In genomic region chr13:102989616-102990015, GRCm38 (mm10) we compare ENCODE assay signal across 23 mouse cellular contexts.
DNase-seq lines count a peak whose midpoint lies in the region; ATAC-seq and TF ChIP-seq lines count a peak whose summit lies in the region.
"Had no signal": no experiment of that assay in that cellular context is flagged by ENCODE, and none has a peak within 500 bp of the region (broad histone marks: within the 10 kb centered on the region; RNA-seq: fewer than 3 reads in every experiment).

No protein-coding gene starts in this region.

- H3K79me2 ChIP-seq in myocyte (ENCODE audit: control insufficient read depth, insufficient read depth), result peaks cover 5% of the 10 kb centered on the region

- H3K4me1 ChIP-seq in kidney, embryonic 16.5 days (ENCODE audit: insufficient read depth, low read length), result peaks cover 7% of the 10 kb centered on the region; the same call in 1 of the 2 replicates
- no peaks in the 10 kb centered on the region for H3K4me1 ChIP-seq in neural tube, embryonic 12.5 days
- peaks cover 4% of the 10 kb centered on the region; the same call in 1 of the 2 replicates for H3K4me1 ChIP-seq in neural tube, embryonic 15.5 days
- H3K4me1 ChIP-seq in lung, postnatal 0 days (ENCODE audit: insufficient read depth, low read depth, low read length), result no peaks in the 10 kb centered on the region
- H3K4me1 ChIP-seq: forebrain, embryonic 15.5 days had no signal

- no peaks in the 10 kb centered on the region for H3K9me3 ChIP-seq in kidney, embryonic 16.5 days (ENCODE audit: low read length)
- H3K9me3 ChIP-seq in neural tube, embryonic 12.5 days, result no peaks in the 10 kb centered on the region
- no peaks in the 10 kb centered on the region for H3K9me3 ChIP-seq in neural tube, embryonic 15.5 days (replicated peaks)
- H3K9me3 ChIP-seq in lung, postnatal 0 days (ENCODE audit: low read length), result no peaks in the 10 kb centered on the region
- H3K9me3 ChIP-seq: forebrain, embryonic 12.5 days; forebrain, embryonic 15.5 days; heart, embryonic 10.5 days; heart, embryonic 13.5 days had no signal

- WGBS in kidney, embryonic 16.5 days, result 30% methylated on average over 11 of the region's 11 CpGs
- WGBS in neural tube, embryonic 12.5 days, result 58% methylated on average over 11 of the region's 11 CpGs
- 54% methylated on average over 11 of the region's 11 CpGs for WGBS in neural tube, embryonic 15.5 days
- 78% methylated on average over 11 of the region's 11 CpGs for WGBS in lung, postnatal 0 days

- intact Hi-C loops in heart, postnatal 14 days (cut with DNase I), result loop anchor here (5.0 kb wide), 1 partner anchor 123 kb away; no protein-coding TSS in a partner anchor

- no peak for TF ChIP-seq EP300 in lung, postnatal 0 days (IDR thresholded peaks at IDR 0.05)

- H3K27ac ChIP-seq in kidney, embryonic 16.5 days (ENCODE audit: low read length), result peak overlapping the region; percentile 29; the same call in 1 of the 2 replicates
- H3K27ac ChIP-seq in neural tube, embryonic 12.5 days, result no peak overlapping the region
- H3K27ac ChIP-seq in neural tube, embryonic 15.5 days (replicated peaks), result no peak overlapping the region
- no peak overlapping the region for H3K27ac ChIP-seq in lung, postnatal 0 days (ENCODE audit: low read length)
- H3K27ac ChIP-seq: forebrain, embryonic 12.5 days; forebrain, embryonic 15.5 days; heart, adult 2 months; heart, embryonic 10.5 days; heart, embryonic 13.5 days; hindbrain, embryonic 14.5 days; hindbrain, postnatal 0 days had no signal

- ATAC-seq in kidney, embryonic 16.5 days (ENCODE audit: low FRiP score, low TSS enrichment), result 0 out of 2 replicates have a peak, but pooled peaks have one; percentile 71
- ATAC-seq in neural tube, embryonic 12.5 days (ENCODE audit: low FRiP score, low read depth), result peak; percentile 50; the same call in 1 of the 2 replicates
- no peak for ATAC-seq in neural tube, embryonic 15.5 days (ENCODE audit: low FRiP score)
- no peak for ATAC-seq in lung, postnatal 0 days
- ATAC-seq: activated CD4-positive, CD25-positive, alpha-beta regulatory T cell, adult 4 months; forebrain, embryonic 15.5 days; hindbrain, postnatal 0 days had no signal

- TF ChIP-seq POLR2A in myocyte (IDR thresholded peaks at IDR 0.05; ENCODE audit: insufficient read length, low read depth), result no peak

- DNase-seq in heart, adult 11 months, result peak; percentile 65
- DNase-seq in heart, postnatal 14 days, result no peak
- no peak for DNase-seq in kidney, adult 11 months
- DNase-seq in lung, postnatal 0 days (ENCODE audit: low spot score), result no peak
- DNase-seq: adrenal gland, adult 8-10 months; adrenal gland, postnatal 25 days; cerebellum, adult 18-20 months; cerebellum, adult 9-10 months; cerebellum, postnatal 14 days; gastrocnemius, postnatal 25 days; heart, adult 2 months had no signal

- no peak overlapping the region for H3K4me3 ChIP-seq in kidney, embryonic 16.5 days (ENCODE audit: low read length)
- H3K4me3 ChIP-seq in neural tube, embryonic 12.5 days, result no peak overlapping the region
- no peak overlapping the region for H3K4me3 ChIP-seq in neural tube, embryonic 15.5 days (replicated peaks)
- no peak overlapping the region for H3K4me3 ChIP-seq in myocyte
- H3K4me3 ChIP-seq in lung, postnatal 0 days (ENCODE audit: low read depth, low read length), result no peak overlapping the region
- H3K4me3 ChIP-seq: erythroblast, embryonic 14.5 days; forebrain, embryonic 12.5 days; forebrain, embryonic 15.5 days; heart, adult 2 months; heart, embryonic 10.5 days; heart, embryonic 13.5 days had no signal

- H3K4me2 ChIP-seq in kidney, embryonic 16.5 days (replicated peaks; ENCODE audit: low read depth, low read length), result no peak overlapping the region
- H3K4me2 ChIP-seq in neural tube, embryonic 12.5 days (replicated peaks), result no peak overlapping the region
- H3K4me2 ChIP-seq in neural tube, embryonic 15.5 days, result no peak overlapping the region
- peak overlapping the region; percentile 50 for H3K4me2 ChIP-seq in myocyte (ENCODE audit: low read depth)
- H3K4me2 ChIP-seq in lung, postnatal 0 days (replicated peaks; ENCODE audit: low read depth, low read length), result no peak overlapping the region
- H3K4me2 ChIP-seq: forebrain, embryonic 12.5 days; forebrain, embryonic 15.5 days; heart, embryonic 13.5 days; hindbrain, embryonic 14.5 days had no signal

- no peak for TF ChIP-seq CTCF in lung, postnatal 0 days (IDR thresholded peaks at IDR 0.05)

- no peaks in the 10 kb centered on the region for H3K36me3 ChIP-seq in kidney, embryonic 16.5 days (ENCODE audit: insufficient read depth, low read length)
- no peaks in the 10 kb centered on the region for H3K36me3 ChIP-seq in neural tube, embryonic 12.5 days
- H3K36me3 ChIP-seq in neural tube, embryonic 15.5 days, result no peaks in the 10 kb centered on the region
- H3K36me3 ChIP-seq in myocyte (ENCODE audit: control insufficient read depth, insufficient read depth), result no peaks in the 10 kb centered on the region
- no peaks in the 10 kb centered on the region for H3K36me3 ChIP-seq in lung, postnatal 0 days (ENCODE audit: insufficient read depth, low read length)
- H3K36me3 ChIP-seq: forebrain, embryonic 12.5 days; forebrain, embryonic 15.5 days; heart, embryonic 10.5 days had no signal

- H3K27me3 ChIP-seq in kidney, embryonic 16.5 days (ENCODE audit: insufficient read depth, low read length), result no peaks in the 10 kb centered on the region
- H3K27me3 ChIP-seq in neural tube, embryonic 12.5 days (replicated peaks), result no peaks in the 10 kb centered on the region
- H3K27me3 ChIP-seq in neural tube, embryonic 15.5 days (replicated peaks), result no peaks in the 10 kb centered on the region
- H3K27me3 ChIP-seq in myocyte (ENCODE audit: control insufficient read depth, insufficient read depth, insufficient read length), result no peaks in the 10 kb centered on the region
- H3K27me3 ChIP-seq in lung, postnatal 0 days (replicated peaks; ENCODE audit: insufficient read depth, low read length), result no peaks in the 10 kb centered on the region
- H3K27me3 ChIP-seq: forebrain, embryonic 12.5 days; forebrain, embryonic 15.5 days; heart, embryonic 13.5 days had no signal

- H3K9ac ChIP-seq in kidney, embryonic 16.5 days (replicated peaks; ENCODE audit: low read length), result no peak overlapping the region
- H3K9ac ChIP-seq in neural tube, embryonic 12.5 days, result no peak overlapping the region
- no peak overlapping the region for H3K9ac ChIP-seq in neural tube, embryonic 15.5 days (replicated peaks)
- no peak overlapping the region for H3K9ac ChIP-seq in lung, postnatal 0 days (replicated peaks; ENCODE audit: low read depth)
- H3K9ac ChIP-seq: forebrain, embryonic 12.5 days; forebrain, embryonic 15.5 days; heart, embryonic 13.5 days; hindbrain, embryonic 14.5 days had no signal

- no peak overlapping the region for H3ac ChIP-seq in myocyte (ENCODE audit: control insufficient read depth, insufficient read length)

TF ChIP-seq in myocyte, 11 proteins besides CTCF, POLR2A, EP300 and RAD21:
- TF ChIP-seq TCF12 (IDR thresholded peaks at IDR 0.05; ENCODE audit: insufficient read depth, poor library complexity, severe bottlenecking), result no peak

Comparison
In these comparisons a context has a peak if more than half of its experiments do, and no peak if none do; other contexts are left out.
1. ATAC-seq: peak in kidney, embryonic 16.5 days (single experiment) and neural tube, embryonic 12.5 days (single experiment); none in neural tube, embryonic 15.5 days (single experiment) and lung, postnatal 0 days (single experiment).